Mouse (Mus musculus): Measurements from ENCODE around the gene Pgghg. TPM values are rescaled to one million over a fixed set of nuclear protein-coding genes. Genes with fewer than 3 reads are reported as not detected.

The Pgghg gene
- 10 to 100 TPM in 1 of 2 experiments, 1 to 10 TPM in 1; 7.6 to 13.1 TPM for total RNA-seq (2021)
- long read RNA-seq, experiment 1, partial matches to known transcripts: 1 of 13 reads
- long read RNA-seq, experiment 1, other reads (novel, unspliced or antisense): 8 of 13 reads
- long read RNA-seq, experiment 2, partial matches to known transcripts: 3 of 8 reads
- long read RNA-seq, experiment 2, other reads (novel, unspliced or antisense): 3 of 8 reads

DNA sequence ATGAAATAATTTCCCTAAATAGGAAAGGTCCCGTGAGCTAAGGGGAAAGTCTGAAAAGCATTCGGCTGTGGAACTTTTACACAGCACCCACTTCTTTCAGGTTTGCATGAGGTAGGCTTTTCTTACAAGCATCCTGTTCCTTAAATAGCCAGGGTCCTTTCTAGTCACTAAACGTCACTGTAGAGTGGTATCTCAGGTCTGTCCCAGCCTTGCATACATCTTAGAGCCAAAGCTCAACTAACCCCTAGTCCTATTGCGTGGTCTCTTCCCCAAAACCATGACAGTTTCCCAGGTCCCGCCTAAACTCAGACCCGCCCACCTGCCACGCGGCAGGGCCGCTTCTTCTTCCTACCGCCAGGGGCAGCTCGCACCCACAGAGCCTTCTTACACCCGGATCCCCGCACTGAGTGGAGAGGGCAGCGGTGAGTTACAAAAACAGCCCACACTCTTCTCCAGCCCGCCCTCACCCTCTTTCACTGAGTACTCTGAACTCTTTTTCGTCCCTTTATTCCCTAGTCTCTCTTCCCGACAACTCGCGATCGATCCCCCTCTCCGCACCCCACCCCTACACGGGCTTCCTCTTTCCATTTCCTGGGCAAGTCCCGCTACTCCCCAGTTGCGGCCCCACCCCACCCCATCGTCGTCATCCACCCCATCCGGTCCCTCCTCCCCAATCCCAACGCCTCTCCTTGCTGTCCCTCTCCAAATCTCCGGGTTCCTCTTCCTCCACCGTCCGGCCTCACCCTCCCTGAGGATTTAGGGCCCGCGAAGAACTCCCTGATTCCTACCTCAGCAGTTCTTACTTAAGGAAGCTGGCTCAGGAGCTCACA lies at the start of gene Pgghg:
Gene Pgghg (plus strand): TSS at position 170 of the 830 bp plus-strand sequence.
- peak; percentile 83 for DNase-seq

DNA sequence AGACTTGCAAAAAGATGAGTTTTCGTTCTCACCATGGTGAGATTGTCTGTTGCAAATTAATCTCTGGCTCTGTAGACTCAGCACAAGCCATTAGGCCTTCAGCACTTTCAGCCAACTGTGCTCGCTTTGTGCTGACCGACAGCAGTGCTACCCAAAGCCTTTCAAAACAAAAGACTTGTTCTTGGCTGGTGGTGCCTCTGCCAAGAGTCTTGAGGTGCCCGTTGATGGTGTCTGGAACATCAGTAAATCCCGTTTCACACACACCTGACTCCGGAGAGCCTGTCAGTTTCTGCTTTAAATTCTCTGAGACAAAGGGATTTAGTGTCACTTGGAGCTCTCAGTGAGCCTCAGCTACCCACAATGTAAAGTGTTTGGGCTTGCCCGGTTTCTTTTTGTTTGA lies 47.2 kb upstream of the Pgghg start:
- DNase-seq: no peak

DNA sequence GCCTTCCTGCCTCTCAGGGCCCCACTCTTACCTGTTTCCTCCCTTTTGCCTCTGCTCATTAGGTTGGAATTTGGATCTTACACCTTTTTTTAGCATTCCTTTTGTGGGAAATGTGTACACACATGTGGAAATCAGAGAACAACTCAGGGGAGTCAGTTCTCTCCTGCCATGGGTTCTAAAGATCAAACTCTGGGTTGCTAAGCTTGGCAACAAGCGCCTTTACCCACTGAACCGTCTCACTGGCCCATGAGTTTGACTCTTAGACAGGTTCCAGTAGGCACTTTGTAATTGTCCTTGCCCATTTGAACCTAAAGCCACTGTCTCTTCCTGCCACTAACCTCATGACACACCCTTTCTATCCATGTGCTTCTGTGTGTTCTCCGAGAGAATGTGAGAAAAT lies 46.6 kb upstream of the Pgghg start:
- DNase-seq: no peak

DNA sequence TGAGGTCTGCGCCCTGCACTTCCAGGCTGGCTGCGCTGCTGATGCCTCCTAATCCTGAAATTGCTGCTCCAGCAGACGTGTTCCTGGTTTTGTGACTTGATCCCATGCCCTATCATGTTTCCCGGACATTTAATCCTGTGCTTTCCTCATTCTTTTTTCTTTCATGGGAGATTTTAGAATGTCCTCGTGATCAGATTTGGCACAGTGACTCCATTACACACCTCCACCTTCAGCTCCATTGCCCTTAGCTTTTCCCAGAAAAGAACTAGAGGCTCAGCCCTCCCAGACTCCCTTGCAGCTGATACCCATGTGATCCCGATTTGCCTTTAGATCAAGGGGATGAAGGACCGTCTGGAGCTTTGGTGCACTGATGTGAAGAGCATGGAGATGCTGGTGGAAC lies 43.3 kb upstream of the Pgghg start:
- DNase-seq: no peak

DNA sequence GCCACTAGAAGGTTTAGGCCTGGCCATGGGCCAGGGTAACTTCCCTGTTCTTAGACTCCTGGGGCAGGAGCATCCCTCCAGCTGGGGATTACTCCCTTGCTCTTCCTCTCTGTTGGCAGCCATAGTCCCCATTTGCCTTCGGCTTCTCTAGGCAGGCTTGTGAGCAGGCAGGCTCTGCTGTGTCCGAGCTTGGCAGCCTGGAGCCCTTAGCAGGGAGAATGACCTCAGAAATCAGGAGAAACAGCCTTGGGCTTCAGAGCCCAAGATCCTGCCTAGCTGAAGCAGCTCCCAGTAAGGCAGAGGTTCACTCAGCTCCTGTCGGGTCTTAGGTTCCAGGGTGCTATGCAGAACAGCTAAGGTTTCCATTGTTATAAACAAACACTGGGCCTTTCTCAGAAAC lies 42.1 kb upstream of the Pgghg start:
- no peak for DNase-seq

DNA sequence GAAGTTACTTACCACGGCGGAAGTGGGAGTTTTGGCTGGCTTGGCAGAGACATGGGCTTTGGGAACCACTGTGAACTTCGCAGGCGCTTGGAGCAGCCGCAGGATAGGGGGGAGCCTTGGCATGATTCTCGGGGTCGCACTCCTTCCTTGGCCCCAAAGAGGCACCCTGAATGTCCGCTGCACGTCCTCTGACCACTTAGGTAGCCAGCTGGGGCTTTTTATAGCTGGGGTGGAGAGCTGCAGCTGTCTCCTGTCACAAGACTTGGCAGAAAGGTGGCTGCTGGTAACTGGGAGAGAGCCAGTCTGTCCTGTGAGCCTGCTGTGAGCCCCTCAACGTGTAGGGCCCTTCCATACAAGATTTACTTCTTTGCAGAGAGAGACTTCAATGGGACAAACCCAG lies 41.0 kb upstream of the Pgghg start, which contains the start of gene Cox8b:
Gene Cox8b (minus strand): TSS at position 227 of the 400 bp plus-strand sequence.
- DNase-seq: peak; percentile 56

DNA sequence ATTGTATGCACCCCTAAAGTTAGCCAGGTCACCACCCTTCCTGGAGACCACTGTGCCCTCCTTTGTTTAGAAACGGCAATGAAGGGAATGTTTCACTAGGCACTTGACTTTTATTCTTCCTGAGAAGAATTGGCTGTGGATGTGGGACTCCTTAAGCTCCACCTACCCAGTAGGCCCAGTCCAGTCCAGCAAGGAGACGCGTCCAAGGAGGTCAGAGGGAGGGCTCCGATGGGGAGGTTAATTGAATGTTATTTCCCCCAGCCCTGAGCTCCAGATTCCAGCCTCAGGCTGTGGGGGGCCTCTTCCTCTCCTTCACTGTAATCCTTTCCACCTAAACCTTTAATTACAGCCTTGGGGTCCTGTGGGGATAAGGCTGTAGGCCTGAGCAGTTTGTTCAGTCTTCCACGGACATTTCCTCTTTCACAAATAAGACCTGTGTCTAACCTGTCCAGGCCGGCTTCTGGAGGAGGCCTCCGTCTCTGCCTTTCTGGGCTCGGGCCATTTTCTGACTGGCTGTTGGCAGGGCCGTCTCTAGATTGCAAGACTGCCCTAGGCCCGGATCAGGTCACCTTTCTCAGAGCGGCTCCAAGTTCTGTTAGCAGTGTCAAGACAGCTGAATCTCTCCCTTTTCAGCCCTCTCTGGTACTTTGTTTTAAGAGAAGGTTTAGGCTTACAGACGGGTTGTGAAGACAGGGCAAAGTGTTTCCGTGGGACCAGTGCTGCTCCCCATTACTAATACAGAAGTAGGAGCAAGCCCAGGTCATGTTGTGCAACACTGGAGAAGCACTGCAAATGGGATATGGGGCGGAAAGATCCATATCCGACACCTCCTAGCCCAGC lies 38.9 kb upstream of the Pgghg start:
- peak; percentile 60 for DNase-seq

DNA sequence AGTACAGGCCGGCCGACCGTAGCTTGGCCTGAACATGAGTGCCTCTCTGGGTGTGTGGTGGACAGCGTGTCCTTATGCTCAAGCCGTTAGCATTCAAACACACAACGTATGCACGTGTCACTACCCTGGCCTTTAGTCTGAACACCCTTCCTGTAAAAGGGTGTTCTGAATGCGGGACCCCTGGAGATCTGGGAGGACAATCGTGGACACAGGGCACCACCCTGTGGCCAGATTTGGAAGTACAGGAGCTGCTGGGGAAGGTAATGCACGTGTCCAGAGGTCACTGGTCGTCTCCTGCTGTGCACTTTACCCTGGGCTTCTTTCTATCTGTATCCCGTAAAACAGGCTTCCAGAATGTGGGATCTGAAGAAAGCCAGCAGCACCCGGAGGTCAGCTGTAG lies 38.0 kb upstream of the Pgghg start:
- DNase-seq: peak; percentile 87

DNA sequence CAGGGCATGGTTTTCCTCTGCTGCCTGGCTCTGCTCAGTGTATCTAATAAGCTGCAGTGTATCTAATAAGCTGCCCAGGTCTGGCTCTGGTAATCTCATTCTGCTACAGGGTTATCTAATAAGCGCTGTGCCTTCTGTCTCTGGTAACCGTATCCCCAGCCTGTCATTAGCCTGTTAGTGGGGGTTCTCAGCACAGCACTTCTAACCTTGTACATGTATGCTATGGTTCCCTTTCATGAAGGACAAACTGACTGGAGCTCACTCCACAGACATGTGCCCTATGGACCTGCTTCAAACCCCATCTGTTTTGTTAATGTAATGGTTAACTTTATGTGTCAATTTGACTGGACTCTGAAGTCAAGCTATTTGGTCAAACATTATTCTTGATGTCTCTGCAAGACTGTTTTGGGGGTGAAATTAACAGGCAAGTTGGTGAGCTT lies 35.5 kb upstream of the Pgghg start:
- no peak for DNase-seq

DNA sequence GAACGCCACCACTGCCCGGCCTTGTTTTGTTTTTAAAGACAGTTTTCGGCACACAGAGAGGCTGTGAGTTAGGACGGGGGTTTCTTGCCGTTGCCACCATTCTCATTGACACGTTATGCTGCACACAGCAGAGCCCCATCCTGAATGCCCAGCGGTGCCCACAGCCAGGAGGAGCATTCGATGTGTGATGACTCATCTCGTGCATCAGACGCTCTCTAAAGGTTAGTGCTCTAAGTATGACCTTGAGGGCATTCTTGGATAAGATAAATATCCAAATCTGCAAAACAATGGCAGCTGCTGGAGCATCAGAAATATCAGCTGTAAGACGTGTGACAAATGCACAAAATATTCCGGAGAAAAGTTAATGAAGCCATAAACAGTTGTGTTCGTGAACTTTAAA lies 34.1 kb upstream of the Pgghg start:
- DNase-seq: no peak

DNA sequence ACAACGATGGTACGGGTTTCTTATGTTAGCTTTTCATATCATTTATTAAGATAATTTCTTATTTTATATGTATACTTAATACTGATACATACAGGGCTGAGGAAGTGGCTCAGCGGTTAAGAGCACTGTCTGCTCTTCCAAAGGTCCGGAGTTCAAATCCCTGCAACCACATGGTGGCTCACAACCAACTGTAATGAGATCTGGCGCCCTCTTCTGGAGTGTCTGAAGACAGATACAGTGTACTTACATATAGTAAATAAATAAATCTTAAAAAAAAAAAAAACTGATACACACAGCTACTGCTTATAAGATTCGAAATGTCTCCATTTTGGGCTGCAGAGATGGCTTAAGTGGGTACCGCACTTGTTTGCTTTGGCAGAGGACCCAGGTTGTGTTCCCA lies 33.5 kb upstream of the Pgghg start:
- no peak for DNase-seq

DNA sequence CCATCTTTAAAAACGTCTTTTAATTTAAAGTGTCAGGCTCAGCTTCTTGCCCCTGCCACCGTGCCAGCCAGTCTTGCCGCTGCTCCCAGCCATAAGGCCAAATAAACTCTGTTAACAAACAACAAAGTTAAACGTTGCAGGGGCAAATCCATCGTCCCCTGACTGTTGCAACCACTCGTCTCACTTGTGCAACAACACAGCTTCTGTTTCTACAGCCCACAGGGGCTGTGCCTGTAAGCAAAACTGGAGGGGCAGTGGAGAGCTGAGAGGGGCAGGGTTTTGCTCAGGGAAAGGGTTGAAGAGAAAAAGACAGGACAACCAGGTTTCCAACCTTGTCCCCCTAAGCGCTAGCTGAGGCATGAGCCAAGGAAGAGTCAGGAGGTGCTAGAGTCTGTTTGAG lies 33.0 kb upstream of the Pgghg start:
- DNase-seq: no peak

DNA sequence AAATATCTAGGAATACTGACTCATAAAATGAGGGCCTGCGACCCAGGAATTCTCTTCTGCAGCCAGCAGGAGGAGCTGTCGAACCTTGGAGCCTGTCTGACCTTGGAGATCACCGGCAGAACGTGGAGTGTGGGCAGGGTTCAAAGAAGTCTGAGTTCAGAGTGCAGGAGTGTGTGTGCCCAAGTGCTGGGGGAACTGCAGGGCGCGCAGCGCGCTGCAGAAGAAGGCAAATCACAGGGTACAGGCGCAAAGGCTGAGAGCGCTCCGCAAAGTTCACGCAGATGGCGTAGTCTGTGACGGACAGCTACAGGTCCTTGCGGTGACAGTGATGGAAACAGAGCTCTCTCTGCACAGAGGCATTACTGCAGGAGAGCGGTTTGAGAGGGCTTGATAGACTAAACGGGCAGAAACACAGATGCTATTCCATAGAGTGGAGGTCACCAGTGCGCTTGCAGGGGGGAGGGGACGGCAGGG lies 32.5 kb upstream of the Pgghg start:
- DNase-seq: peak; percentile 74

DNA sequence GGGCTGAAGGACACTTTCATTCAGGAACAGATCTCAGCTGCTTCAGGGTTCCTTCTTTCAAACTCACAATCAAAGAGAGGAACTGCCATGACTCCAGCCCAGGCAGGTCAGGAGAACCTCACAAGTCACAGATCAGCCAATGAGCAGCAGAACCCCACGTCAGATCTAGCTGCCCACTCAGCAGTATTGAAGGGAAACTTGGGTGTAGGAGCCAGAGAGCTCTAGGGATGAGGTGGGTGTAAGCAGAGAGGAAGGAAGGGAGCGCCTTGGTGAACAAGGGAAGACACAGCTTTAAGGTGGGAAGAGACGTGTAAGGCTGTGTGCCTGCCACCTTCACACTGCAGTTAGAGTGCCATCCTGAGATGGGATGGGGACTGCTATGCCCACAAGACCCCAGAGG lies 28.9 kb upstream of the Pgghg start:
- DNase-seq: no peak

DNA sequence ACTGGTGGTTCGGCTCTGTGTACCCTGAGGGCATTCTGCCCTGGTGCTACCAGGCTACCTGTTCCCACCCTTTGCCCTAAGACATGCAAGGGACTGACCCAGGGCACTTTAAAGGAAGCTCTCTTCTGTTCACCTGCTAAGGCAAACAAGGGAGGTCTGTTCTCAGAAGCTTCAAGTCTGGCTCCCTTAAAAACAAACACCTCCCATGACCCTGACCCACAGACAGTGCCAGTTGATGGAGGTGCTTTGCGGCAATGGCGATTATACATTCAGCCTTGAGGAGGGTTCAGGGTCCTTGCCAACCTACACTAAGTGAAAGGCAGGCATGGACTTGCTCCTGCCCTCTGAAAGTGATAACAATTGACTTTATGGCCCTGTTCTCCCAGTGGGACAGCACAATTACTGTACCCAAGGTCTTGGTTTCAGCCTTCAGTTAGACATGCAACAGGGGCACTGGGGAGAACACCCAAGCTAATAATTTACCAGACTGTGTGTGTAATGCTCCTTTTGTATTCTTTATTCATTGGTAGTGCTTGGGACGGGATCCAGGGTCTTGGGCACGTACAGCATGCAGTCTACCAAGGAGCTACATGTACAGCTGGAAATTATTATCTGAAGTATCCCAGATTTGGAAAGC lies 28.2 kb upstream of the Pgghg start:
- no peak for DNase-seq

DNA sequence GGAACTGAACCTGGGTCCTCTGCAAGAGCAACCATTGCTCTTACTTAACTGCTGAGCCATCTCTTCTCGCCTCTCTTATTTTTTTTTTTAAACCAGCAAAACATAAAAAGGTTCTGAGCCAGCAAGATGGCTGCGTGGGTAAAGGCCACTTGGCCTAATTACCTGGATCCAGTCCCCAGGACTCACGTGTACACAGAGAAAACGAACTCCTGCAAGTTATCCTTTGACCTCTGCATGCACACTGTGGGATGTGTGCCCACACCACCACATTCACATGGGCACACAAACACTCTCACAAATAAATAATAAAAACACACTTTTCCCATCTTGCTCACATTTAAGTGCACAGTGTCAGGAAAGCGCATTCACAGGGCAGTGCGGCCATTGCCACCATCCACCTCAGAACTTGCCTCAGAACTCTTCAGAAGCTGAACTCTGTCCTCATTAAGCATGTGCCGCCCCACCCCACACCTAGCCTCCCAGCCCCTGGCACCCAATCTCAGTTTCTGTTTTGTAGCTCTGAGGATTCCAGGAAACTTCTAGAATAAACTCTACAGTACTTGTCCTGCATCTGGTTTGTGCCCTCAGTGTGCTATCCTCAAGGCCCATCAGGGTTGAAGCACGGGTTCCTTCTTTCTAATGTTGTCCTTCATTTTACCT lies 27.0 kb upstream of the Pgghg start:
- DNase-seq: no peak

DNA sequence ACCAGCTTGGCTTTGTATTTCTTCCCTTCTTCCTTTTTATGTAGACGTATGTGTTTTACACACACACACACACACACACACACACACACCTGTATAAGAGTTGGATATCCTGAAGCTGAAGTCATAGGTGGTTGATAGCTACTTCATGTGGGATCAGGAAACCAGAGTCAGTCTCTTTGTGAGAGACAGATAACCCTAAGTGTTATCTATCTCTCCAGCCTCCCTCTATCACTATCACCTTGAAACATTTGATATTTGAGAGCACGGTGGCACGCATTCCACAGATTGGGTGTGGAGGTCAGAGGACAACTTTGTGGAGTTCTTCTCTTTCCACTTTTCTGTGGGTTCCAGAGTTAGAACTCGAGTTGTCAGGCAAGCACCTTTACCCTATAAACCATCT lies 21.3 kb upstream of the Pgghg start:
- no peak for DNase-seq

DNA sequence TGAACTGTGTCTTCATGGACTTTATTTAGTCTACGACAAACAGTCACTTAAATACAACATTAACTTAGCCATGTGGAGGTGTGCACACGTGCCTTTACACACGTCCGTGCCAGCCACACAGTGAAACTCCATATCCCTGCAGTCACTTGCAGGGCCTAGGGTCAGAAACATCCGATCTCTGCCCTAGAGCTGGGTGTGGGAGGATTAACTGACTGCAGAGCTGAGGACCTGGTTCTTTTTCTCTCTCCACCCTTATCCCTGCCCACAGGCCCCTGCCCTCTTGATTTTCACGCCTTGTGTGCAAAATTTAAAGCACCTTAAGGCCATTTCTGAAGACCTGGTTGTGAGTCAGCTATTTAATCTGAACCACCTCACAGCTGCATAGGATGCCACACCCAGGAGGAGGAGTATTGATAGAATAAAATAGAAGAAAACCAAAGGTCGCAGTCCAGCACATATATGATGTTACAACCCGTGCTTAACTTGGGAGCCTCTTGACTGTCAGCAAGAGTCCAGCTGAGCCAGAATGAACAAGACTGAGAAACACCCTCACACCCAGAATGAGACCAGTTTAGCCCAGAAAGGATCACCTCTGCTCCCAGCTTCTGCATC lies 20.7 kb upstream of the Pgghg start, which contains the start of gene Nlrp6:
Gene Nlrp6 (plus strand): TSS at position 485 of the 612 bp plus-strand sequence.
- DNase-seq: no peak

DNA sequence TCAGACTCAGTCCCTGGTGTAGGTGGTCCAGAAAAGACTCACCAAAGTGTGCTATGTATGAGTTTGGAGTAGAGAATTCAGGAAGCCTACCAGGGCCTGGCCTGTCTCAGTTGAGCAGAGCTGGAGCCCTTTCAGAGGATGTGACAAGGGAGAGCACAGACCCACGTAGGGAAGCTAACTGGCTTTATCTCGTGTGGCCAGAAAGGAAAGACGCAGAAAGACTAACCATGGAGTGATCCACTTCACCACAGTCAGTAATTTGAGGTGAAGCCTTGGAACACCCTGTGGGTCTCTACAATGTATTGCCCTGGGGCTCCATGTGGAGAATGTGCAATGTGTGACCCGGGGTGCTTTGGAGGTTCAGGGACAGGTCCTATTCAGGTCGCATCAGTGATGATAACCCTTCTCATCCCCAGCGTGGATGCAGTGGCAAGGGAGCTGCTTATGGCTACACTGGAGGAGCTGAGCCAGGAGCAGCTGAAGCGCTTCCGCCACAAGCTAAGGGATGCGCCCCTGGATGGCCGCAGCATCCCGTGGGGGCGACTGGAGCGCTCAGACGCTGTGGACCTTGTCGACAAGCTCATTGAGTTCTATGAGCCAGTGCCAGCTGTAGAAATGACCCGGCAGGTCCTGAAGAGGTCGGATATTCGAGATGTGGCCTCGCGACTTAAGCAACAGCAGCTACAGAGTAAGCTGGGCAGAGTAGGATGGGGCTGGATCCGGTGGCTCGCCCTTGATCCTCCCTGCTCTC lies 19.8 kb upstream of the Pgghg start:
- no peak for DNase-seq

DNA sequence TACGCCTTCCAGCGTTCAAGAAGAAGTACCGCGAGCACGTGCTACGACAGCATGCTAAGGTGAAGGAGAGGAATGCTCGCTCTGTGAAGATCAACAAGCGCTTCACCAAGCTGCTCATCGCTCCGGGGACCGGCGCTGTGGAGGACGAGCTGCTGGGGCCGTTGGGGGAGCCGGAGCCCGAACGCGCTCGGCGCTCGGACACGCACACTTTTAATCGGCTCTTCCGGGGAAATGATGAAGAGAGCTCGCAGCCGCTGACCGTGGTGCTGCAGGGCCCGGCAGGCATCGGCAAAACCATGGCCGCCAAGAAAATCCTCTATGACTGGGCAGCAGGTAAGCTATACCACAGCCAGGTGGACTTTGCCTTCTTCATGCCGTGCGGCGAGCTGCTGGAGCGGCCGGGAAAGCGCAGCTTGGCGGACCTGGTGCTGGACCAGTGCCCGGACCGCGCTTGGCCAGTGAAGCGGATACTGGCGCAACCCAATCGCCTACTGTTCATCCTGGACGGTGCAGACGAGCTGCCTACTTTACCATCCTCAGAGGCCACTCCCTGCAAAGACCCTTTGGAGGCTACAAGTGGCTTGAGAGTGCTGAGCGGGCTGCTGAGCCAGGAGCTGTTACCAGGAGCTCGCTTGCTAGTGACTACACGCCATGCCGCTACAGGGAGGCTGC lies 18.7 kb upstream of the Pgghg start:
- peak; percentile 66 for DNase-seq

All from gastrocnemius, postnatal 10 days (tissue).